ENCODE assay signal across 34 mouse cellular contexts in the genomic region with DNA sequence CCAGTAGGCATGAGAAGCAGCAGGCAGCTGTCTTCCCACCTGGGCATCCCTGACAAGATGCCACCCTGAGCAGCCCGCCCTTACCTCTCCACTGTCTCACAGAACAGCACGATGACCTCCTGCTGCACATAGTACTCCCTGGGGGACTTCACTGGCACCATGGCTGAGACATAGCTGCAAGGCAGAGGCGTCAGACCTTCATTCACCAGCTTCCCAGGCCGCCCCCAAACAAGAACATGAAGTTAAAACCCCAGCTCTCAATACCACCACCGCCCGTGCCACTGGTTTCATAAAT. TPM values are rescaled to one million over a fixed set of nuclear protein-coding genes. Genes with fewer than 3 reads are reported as not detected.
DNase-seq lines count a peak whose midpoint lies in the region; ATAC-seq and TF ChIP-seq lines count a peak whose summit lies in the region.
"Had no signal": no experiment of that assay in that cellular context is flagged by ENCODE, and none has a peak within 500 bp of the region (broad histone marks: within the 10 kb centered on the region; RNA-seq: fewer than 3 reads in every experiment).

No protein-coding gene starts in this region.

- no peak overlapping the region for H3K4me2 ChIP-seq in heart, postnatal 0 days (ENCODE audit: low read depth, low read length)
- H3K4me2 ChIP-seq in liver, embryonic 12.5 days, result no peak overlapping the region
- H3K4me2 ChIP-seq: embryonic facial prominence, embryonic 15.5 days; forebrain, embryonic 12.5 days; hindbrain, embryonic 13.5 days; lung, embryonic 15.5 days; midbrain, embryonic 13.5 days; neural tube, embryonic 13.5 days; stomach, embryonic 15.5 days had no signal

- ATAC-seq in heart, postnatal 0 days (ENCODE audit: insufficient read depth, low read depth), result no peak
- ATAC-seq in liver, embryonic 12.5 days, result no peak
- ATAC-seq: activated CD4-positive, CD25-positive, alpha-beta regulatory T cell, adult 4 months; forebrain, postnatal 0 days; intestine, postnatal 0 days; midbrain, embryonic 13.5 days had no signal

- TF ChIP-seq POLR2A in cerebellum, adult 2 months (IDR thresholded peaks at IDR 0.05; ENCODE audit: borderline replicate concordance, insufficient read depth, low read length), result no peak
- TF ChIP-seq POLR2A in heart, adult 2 months (IDR thresholded peaks at IDR 0.05; ENCODE audit: insufficient read depth, low read depth, low read length), result no peak
- no peak for TF ChIP-seq POLR2A in thymus, adult 2 months (IDR thresholded peaks at IDR 0.05; ENCODE audit: control insufficient read depth, extremely low read depth, insufficient read depth, low read length, poor library complexity)

- WGBS in cerebellum, adult 2 months, result 64% methylated on average over 6 of the region's 6 CpGs
- 87% methylated on average over 6 of the region's 6 CpGs for WGBS in heart, postnatal 0 days
- WGBS in heart, adult 2 months, result 80% methylated on average over 6 of the region's 6 CpGs
- WGBS in thymus, adult 2 months, result 53% methylated on average over 6 of the region's 6 CpGs
- 62% methylated on average over 6 of the region's 6 CpGs for WGBS in liver, embryonic 12.5 days (ENCODE audit: insufficient replicate concordance)

- peak in 1 of 2 experiments; percentile 45 for DNase-seq in cerebellum, adult 2 months
- DNase-seq in cerebellum, adult 18-20 months, result no peak
- no peak for DNase-seq in heart, postnatal 0 days (ENCODE audit: low spot score)
- no peak for DNase-seq in heart, adult 2 months
- DNase-seq in thymus, adult 2 months, result no peak
- DNase-seq in thymus, postnatal 0 days (ENCODE audit: low spot score), result no peak
- DNase-seq: adrenal gland, adult 2 months; adrenal gland, postnatal 36 days; cerebellum, postnatal 10 days; heart, postnatal 14 days; kidney, adult 9 months; kidney, postnatal 14 days; layer of hippocampus, adult 9-11 months; right cerebral cortex, postnatal 4 days had no signal

- H3K27me3 ChIP-seq in cerebellum, adult 2 months (ENCODE audit: control insufficient read depth, insufficient read depth, low read length), result no peaks in the 10 kb centered on the region
- peaks cover 10% of the 10 kb centered on the region; the same call in 1 of the 2 replicates for H3K27me3 ChIP-seq in heart, postnatal 0 days (ENCODE audit: control insufficient read depth, insufficient read depth, low read length)
- H3K27me3 ChIP-seq in heart, adult 2 months (ENCODE audit: control insufficient read depth, insufficient read depth, low read length), result no peaks in the 10 kb centered on the region
- H3K27me3 ChIP-seq in thymus, adult 2 months (ENCODE audit: control insufficient read depth, insufficient read depth, low read length), result no peaks in the 10 kb centered on the region
- 0 out of 2 replicates have a peak, but pooled peaks cover 7% of the 10 kb centered on the region for H3K27me3 ChIP-seq in liver, embryonic 12.5 days (replicated peaks)
- H3K27me3 ChIP-seq: CH12.LX; embryonic facial prominence, embryonic 15.5 days; forebrain, embryonic 12.5 days; hindbrain, embryonic 13.5 days; lung, embryonic 15.5 days; midbrain, embryonic 13.5 days; neural tube, embryonic 13.5 days; stomach, embryonic 15.5 days had no signal

- no peak for TF ChIP-seq CTCF in cerebellum, adult 2 months (IDR thresholded peaks at IDR 0.05; ENCODE audit: borderline replicate concordance, insufficient read depth, low read depth, low read length)
- no peak for TF ChIP-seq CTCF in heart, postnatal 0 days (IDR thresholded peaks at IDR 0.05; ENCODE audit: low read depth)
- TF ChIP-seq CTCF in heart, adult 2 months (IDR thresholded peaks at IDR 0.05), result no peak
- TF ChIP-seq CTCF in thymus, adult 2 months (IDR thresholded peaks at IDR 0.05; ENCODE audit: borderline replicate concordance, control insufficient read depth, extremely low read depth, insufficient read depth, low read length, poor library complexity), result no peak

- TF ChIP-seq EP300 in heart, postnatal 0 days (IDR thresholded peaks at IDR 0.05; ENCODE audit: low read depth), result no peak
- TF ChIP-seq EP300 in heart, adult 2 months (IDR thresholded peaks at IDR 0.05; ENCODE audit: insufficient read depth, low read depth, low read length), result no peak

- peak overlapping the region; percentile 64 for H3K27ac ChIP-seq in cerebellum, adult 2 months (ENCODE audit: insufficient read depth, low read length)
- H3K27ac ChIP-seq in heart, postnatal 0 days (ENCODE audit: low read depth), result peak overlapping the region; percentile 28; the same call in 1 of the 2 replicates
- no peak overlapping the region for H3K27ac ChIP-seq in heart, adult 2 months
- peak overlapping the region; percentile 98 for H3K27ac ChIP-seq in thymus, adult 2 months (ENCODE audit: control insufficient read depth, insufficient read depth, low read length)
- H3K27ac ChIP-seq in liver, embryonic 12.5 days, result no peak overlapping the region
- H3K27ac ChIP-seq: embryonic facial prominence, embryonic 10.5 days; embryonic facial prominence, embryonic 15.5 days; forebrain, embryonic 12.5 days; hindbrain, embryonic 13.5 days; lung, embryonic 15.5 days; midbrain, embryonic 13.5 days; neural tube, embryonic 13.5 days; stomach, embryonic 15.5 days had no signal

- H3K4me1 ChIP-seq in cerebellum, adult 2 months (ENCODE audit: control insufficient read depth, insufficient read depth, low read length), result peaks cover 59% of the 10 kb centered on the region
- peaks cover 7% of the 10 kb centered on the region; the same call in 1 of the 2 replicates for H3K4me1 ChIP-seq in heart, postnatal 0 days (ENCODE audit: control insufficient read depth, insufficient read depth)
- no peaks in the 10 kb centered on the region for H3K4me1 ChIP-seq in heart, adult 2 months (ENCODE audit: control insufficient read depth, insufficient read depth, low read length)
- H3K4me1 ChIP-seq in thymus, adult 2 months (replicated peaks; ENCODE audit: control insufficient read depth, insufficient read depth, low read length), result peaks cover 69% of the 10 kb centered on the region
- no peaks in the 10 kb centered on the region for H3K4me1 ChIP-seq in liver, embryonic 12.5 days
- H3K4me1 ChIP-seq: embryonic facial prominence, embryonic 15.5 days; forebrain, embryonic 12.5 days; hindbrain, embryonic 13.5 days; lung, embryonic 15.5 days; midbrain, embryonic 13.5 days; neural tube, embryonic 13.5 days; stomach, embryonic 15.5 days had no signal

- no peaks in the 10 kb centered on the region for H3K36me3 ChIP-seq in heart, postnatal 0 days (replicated peaks; ENCODE audit: control insufficient read depth, insufficient read depth, low read length)
- H3K36me3 ChIP-seq in heart, adult 2 months (ENCODE audit: control insufficient read depth, insufficient read depth, low read length), result no peaks in the 10 kb centered on the region
- H3K36me3 ChIP-seq in thymus, adult 2 months (ENCODE audit: control insufficient read depth, insufficient read depth, low read length), result no peaks in the 10 kb centered on the region
- no peaks in the 10 kb centered on the region for H3K36me3 ChIP-seq in liver, embryonic 12.5 days
- H3K36me3 ChIP-seq: embryonic facial prominence, embryonic 10.5 days; embryonic facial prominence, embryonic 15.5 days; forebrain, embryonic 12.5 days; lung, embryonic 15.5 days; midbrain, embryonic 13.5 days; stomach, embryonic 15.5 days had no signal

- H3K4me3 ChIP-seq in cerebellum, adult 2 months (replicated peaks; ENCODE audit: insufficient read depth, low read depth, low read length), result no peak overlapping the region
- H3K4me3 ChIP-seq in heart, postnatal 0 days (ENCODE audit: low read depth, low read length), result no peak overlapping the region
- H3K4me3 ChIP-seq in heart, adult 2 months, result no peak overlapping the region
- 0 out of 2 replicates have a peak overlapping the region, but pooled peaks have one; percentile 3 for H3K4me3 ChIP-seq in thymus, adult 2 months (ENCODE audit: control insufficient read depth, insufficient read depth, low read length)
- no peak overlapping the region for H3K4me3 ChIP-seq in liver, embryonic 12.5 days
- H3K4me3 ChIP-seq: embryonic facial prominence, embryonic 10.5 days; embryonic facial prominence, embryonic 15.5 days; forebrain, embryonic 12.5 days; hindbrain, embryonic 13.5 days; lung, embryonic 15.5 days; midbrain, embryonic 13.5 days; neural tube, embryonic 13.5 days; stomach, embryonic 15.5 days had no signal

- H3K79me2 ChIP-seq in heart, adult 2 months (replicated peaks; ENCODE audit: control insufficient read depth, insufficient read depth, low read length), result no peaks in the 10 kb centered on the region

- H3K9me3 ChIP-seq in heart, postnatal 0 days (replicated peaks; ENCODE audit: control insufficient read depth, low read length), result no peaks in the 10 kb centered on the region
- no peaks in the 10 kb centered on the region for H3K9me3 ChIP-seq in liver, embryonic 12.5 days (replicated peaks)
- H3K9me3 ChIP-seq: embryonic facial prominence, embryonic 10.5 days; embryonic facial prominence, embryonic 15.5 days; forebrain, embryonic 12.5 days; hindbrain, embryonic 13.5 days; lung, embryonic 15.5 days; midbrain, embryonic 13.5 days; neural tube, embryonic 13.5 days; stomach, embryonic 15.5 days had no signal

- intact Hi-C loops in heart, adult 2 months (cut with DNase I), result no loop called here

- H3K9ac ChIP-seq in heart, postnatal 0 days (replicated peaks; ENCODE audit: low read depth, low read length), result no peak overlapping the region
- no peak overlapping the region for H3K9ac ChIP-seq in heart, adult 2 months (ENCODE audit: low read depth, low read length)
- no peak overlapping the region for H3K9ac ChIP-seq in liver, embryonic 12.5 days
- H3K9ac ChIP-seq: embryonic facial prominence, embryonic 15.5 days; forebrain, embryonic 12.5 days; forebrain, postnatal 0 days; hindbrain, embryonic 13.5 days; lung, embryonic 15.5 days; midbrain, embryonic 13.5 days; neural tube, embryonic 13.5 days; stomach, embryonic 15.5 days had no signal

RNA-seq across cellular contexts. Expression of a gene that starts 45.6 kb away (rescaled TPM):
- polyA plus RNA-seq in cerebellum, adult 2 months (2012; rRNA removed), result 91.6 and 96.5 TPM in 2 replicates
- total RNA-seq in heart, postnatal 0 days (2014; rRNA removed; ENCODE audit: low replicate concordance), result 104 and 114 TPM in 2 replicates
- polyA plus RNA-seq in heart, postnatal 0 days (2015; fragmentation: Nextera tagmentation; extraction: Ambion mirVana), result 22.5 and 24.5 TPM in 2 replicates
- total RNA-seq in heart, adult 2 months (2021), result 10 to 100 TPM; 63.3 to 71.4 TPM
- 78.1 and 89.8 TPM in 2 replicates for polyA plus RNA-seq in heart, adult 2 months (2012; rRNA removed)
- polyA plus RNA-seq in thymus, adult 2 months (2012; rRNA removed), result 515 and 525 TPM in 2 replicates
- 45.3 and 50.3 TPM in 2 replicates for polyA plus RNA-seq in thymus, postnatal 0 days (2015; fragmentation: Nextera tagmentation; extraction: Ambion mirVana)
- polyA plus RNA-seq in liver, embryonic 12.5 days (2016; fragmentation: Nextera tagmentation; extraction: Ambion mirVana), result 5.4 and 5.5 TPM in 2 replicates

RNA-seq across cellular contexts. Expression of a gene that starts 55.1 kb away (rescaled TPM):
- polyA plus RNA-seq in cerebellum, adult 2 months (2012; rRNA removed), result 62.9 and 69.5 TPM in 2 replicates
- 0.04 and 0.89 TPM in 2 replicates for total RNA-seq in heart, postnatal 0 days (2014; rRNA removed; ENCODE audit: low replicate concordance)
- polyA plus RNA-seq in heart, postnatal 0 days (2015; fragmentation: Nextera tagmentation; extraction: Ambion mirVana), result 0.16 and 0.19 TPM in 2 replicates
- total RNA-seq in heart, adult 2 months (2021), result under 1 TPM; 0.65 to 0.75 TPM
- 1.3 and 1.7 TPM in 2 replicates for polyA plus RNA-seq in heart, adult 2 months (2012; rRNA removed)
- 30.1 and 39.1 TPM in 2 replicates for polyA plus RNA-seq in thymus, adult 2 months (2012; rRNA removed)
- polyA plus RNA-seq in thymus, postnatal 0 days (2015; fragmentation: Nextera tagmentation; extraction: Ambion mirVana), result 10.0 and 12.7 TPM in 2 replicates
- polyA plus RNA-seq in liver, embryonic 12.5 days (2016; fragmentation: Nextera tagmentation; extraction: Ambion mirVana), result 0.16 TPM in 1 of 2 replicates, not detected in the other
- total RNA-seq: common myeloid progenitor, adult 5-6 weeks; liver, adult 2 months; megakaryocyte-erythroid progenitor cell, adult 5-6 weeks had no signal

RNA-seq across cellular contexts. Expression of a gene that starts 55.2 kb away (rescaled TPM):
- polyA plus RNA-seq in cerebellum, adult 2 months (2012; rRNA removed), result 1.4 and 1.7 TPM in 2 replicates
- not detected in 2 replicates for total RNA-seq in heart, postnatal 0 days (2014; rRNA removed; ENCODE audit: low replicate concordance)
- not detected in 2 replicates for polyA plus RNA-seq in heart, postnatal 0 days (2015; fragmentation: Nextera tagmentation; extraction: Ambion mirVana)
- not detected for total RNA-seq in heart, adult 2 months (2021)
- not detected in 2 replicates for polyA plus RNA-seq in heart, adult 2 months (2012; rRNA removed)
- polyA plus RNA-seq in thymus, adult 2 months (2012; rRNA removed), result not detected in 2 replicates
- polyA plus RNA-seq in thymus, postnatal 0 days (2015; fragmentation: Nextera tagmentation; extraction: Ambion mirVana), result not detected in 2 replicates
- not detected in 2 replicates for polyA plus RNA-seq in liver, embryonic 12.5 days (2016; fragmentation: Nextera tagmentation; extraction: Ambion mirVana)
- total RNA-seq: adrenal gland, adult 2 months; adrenal gland, postnatal 36 days; CH12.LX; common myeloid progenitor, adult 5-6 weeks; gastrocnemius, adult 8-10 months; heart, postnatal 14 days; liver, adult 2 months; megakaryocyte-erythroid progenitor cell, adult 5-6 weeks had no signal
- polyA plus RNA-seq: activated CD4-positive, CD25-positive, alpha-beta regulatory T cell, adult 4 months; adrenal gland, adult 2 months; C2C12; embryonic facial prominence, embryonic 10.5 days; forebrain, embryonic 12.5 days; intestine, postnatal 0 days; limb, embryonic 11.5 days; liver, adult 2 months; liver, embryonic 16.5 days; midbrain, embryonic 13.5 days; neural tube, embryonic 13.5 days; stomach, embryonic 15.5 days had no signal

Comparison
In these comparisons a context has a peak if more than half of its experiments do, and no peak if none do; other contexts are left out.
1. H3K27ac ChIP-seq: peak in cerebellum, adult 2 months (single experiment), heart, postnatal 0 days (single experiment) and thymus, adult 2 months (single experiment); none in heart, adult 2 months (single experiment) and liver, embryonic 12.5 days (single experiment).